Mouse (Mus musculus): ENCODE results near the gene Fam102a.

GRCm38 (mm10) chr2:32602600-32603054 lies 67.5 kb downstream of the Fam102a start:
- TF ChIP-seq CTCF (IDR thresholded peaks at IDR 0.05; ENCODE audit: borderline replicate concordance, extremely low read depth, insufficient read depth, insufficient read length) (peak; percentile 92), POLR2A (IDR thresholded peaks at IDR 0.05; ENCODE audit: borderline replicate concordance, extremely low read depth, insufficient read depth, insufficient read length, poor library complexity, severe bottlenecking) (no peak)
